Mouse (Mus musculus) limb, embryonic 14.5 days (tissue): ENCODE measurements around the gene Cdip1. TPM values are rescaled to one million over a fixed set of nuclear protein-coding genes. Genes with fewer than 3 reads are reported as not detected.

Experiments
- ATAC-seq: fragments of 200-750 bp; cut with Nextera tagmentation; 2 replicates; pipeline ENCODE4 v1.8.0; 2017; ENCODE audit warnings: low read depth, moderate number of reproducible peaks, moderate TSS enrichment; ENCODE audit not compliant: low FRiP score
- DNase-seq: peaks from one replicate; pipeline ENCODE4 v3.0.0-alpha.2; 2015; ENCODE audit warnings: low spot score
- H3K27ac ChIP-seq: fragments of 300-500 bp; sonication (generic); replicated peaks from 2 replicates; pipeline ENCODE4 v1.5.1; 2014; ENCODE audit warnings: low read depth, mild to moderate bottlenecking, low read length, moderate library complexity, mixed read lengths
- H3K27me3 ChIP-seq: fragments of 300-500 bp; sonication (generic); 2 replicates; pipeline ENCODE4 v1.6.1; 2014; ENCODE audit warnings: low read length, mixed read lengths; ENCODE audit not compliant: control insufficient read depth, insufficient read depth
- H3K36me3 ChIP-seq: fragments of 300-500 bp; sonication (generic); 2 replicates; pipeline ENCODE4 v1.6.1; 2014; ENCODE audit warnings: mild to moderate bottlenecking, low read length, moderate library complexity, mixed read lengths; ENCODE audit not compliant: control insufficient read depth, insufficient read depth
- H3K4me1 ChIP-seq: fragments of 300-500 bp; sonication (generic); 2 replicates; pipeline ENCODE4 v1.6.1; 2014; ENCODE audit warnings: antibody characterized with exemption, low read length, mixed read lengths; ENCODE audit not compliant: control insufficient read depth, insufficient read depth
- H3K4me2 ChIP-seq: fragments of 300-500 bp; sonication (generic); replicated peaks from 2 replicates; pipeline ENCODE4 v1.6.1; 2014; ENCODE audit warnings: low read depth, mild to moderate bottlenecking, low read length, moderate library complexity; ENCODE audit not compliant: severe bottlenecking
- H3K4me3 ChIP-seq: fragments of 300-500 bp; sonication (generic); replicated peaks from 2 replicates; pipeline ENCODE4 v1.5.1; 2014; ENCODE audit warnings: low read length
- H3K9ac ChIP-seq: fragments of 300-500 bp; sonication (generic); 2 replicates; pipeline ENCODE4 v1.6.1; 2014; ENCODE audit warnings: mild to moderate bottlenecking, low read depth, low read length, moderate library complexity; ENCODE audit not compliant: severe bottlenecking
- H3K9me3 ChIP-seq: fragments of 300-500 bp; sonication (generic); 2 replicates; pipeline ENCODE4 v1.6.1; 2016; ENCODE audit warnings: low read length; ENCODE audit not compliant: control insufficient read depth
- POLR2A ChIP-seq: fragments of 200-500 bp; IDR thresholded peaks from 2 replicates; pipeline ENCODE4 v1.8.0; 2012; ENCODE audit warnings: inconsistent platforms, mild to moderate bottlenecking, moderate library complexity, borderline replicate concordance; ENCODE audit not compliant: insufficient read depth, insufficient read length; ENCODE audit errors: extremely low read depth
- WGBS: fragments of 180-500 bp; shearing (Covaris S2); extraction: QIAGEN DNeasy Blood & Tissue Kit; methylation state at CpG from one replicate; pipeline ENCODE4 v1.1.7; 2014; 5-methylcytosine and 5-hydroxymethylcytosine counted together
- polyA plus RNA-seq, 2 experiments: library from polyadenylated mRNA; depleted of rRNA in 1 of 2; stranded (reverse) in 1 of 2; unstranded in 1 of 2; fragments of >200 nt; fragmentation: Nextera tagmentation in 1 of 2; extraction: Ambion mirVana in 1 of 2; gene quantifications; 2 replicates each; pipeline versions ENCODE4 v1.2.1 to v1.2.3; 2012 to 2014

Gene Cdip1
- polyA plus RNA-seq, 2 experiments = 81.2 to 84.8 TPM

DNA sequence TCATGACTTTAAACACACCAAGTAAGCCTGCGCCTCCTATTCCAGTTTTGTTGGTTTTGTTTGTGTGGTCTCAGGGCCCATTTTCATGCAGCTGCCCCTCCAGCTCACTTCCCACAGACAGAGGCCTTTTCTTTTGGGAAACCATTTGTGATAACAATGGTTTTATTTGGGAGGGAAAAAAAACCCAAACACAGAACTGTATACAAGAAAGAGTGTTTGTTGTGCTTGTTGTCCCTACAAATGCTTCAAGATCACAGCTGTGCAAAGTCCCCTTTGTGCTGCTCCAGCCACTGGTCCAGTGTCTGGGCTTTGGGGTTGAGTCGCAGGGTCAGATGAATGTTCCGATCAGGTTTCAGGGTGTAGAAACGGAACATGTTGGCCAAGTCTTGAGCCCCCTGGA, 78.9 kb downstream of the Cdip1 start:
- TF ChIP-seq POLR2A = no peak
- Histone ChIP-seq H3K4me2 (no peak overlapping the region), H3K27ac (no peak overlapping the region), H3K9ac (no peak overlapping the region), H3K9me3 (no peaks in the 10 kb centered on the region), H3K4me3 (no peak overlapping the region), H3K27me3 (no peaks in the 10 kb centered on the region), H3K36me3 (peaks cover 87% of the 10 kb centered on the region), H3K4me1 (no peaks in the 10 kb centered on the region)
- no peak for DNase-seq
- WGBS = 95% methylated on average over 4 of the region's 4 CpGs
- no peak for ATAC-seq

DNA sequence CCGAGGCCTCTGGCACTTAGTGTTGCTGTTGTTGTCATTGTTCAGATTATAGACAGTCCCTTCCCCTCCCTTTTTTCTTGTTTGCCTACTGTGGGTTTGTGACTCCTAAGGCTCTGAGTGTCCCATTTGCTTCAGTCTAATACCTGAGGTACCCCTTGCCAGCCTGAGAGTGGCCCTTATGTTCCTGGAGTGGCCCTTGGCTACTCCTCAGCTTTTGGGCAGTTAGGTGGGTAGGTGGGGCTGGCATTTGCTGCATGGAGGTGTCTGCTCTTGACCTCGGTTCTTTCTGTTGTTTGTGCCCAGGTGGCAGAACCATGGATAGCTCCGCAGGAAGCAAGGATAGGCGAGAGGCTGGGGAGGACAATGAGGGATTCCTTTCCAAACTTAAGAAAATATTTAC, 84.6 kb downstream of the Cdip1 start:
- H3K9ac ChIP-seq = no peak overlapping the region
- DNase-seq (no peak), ATAC-seq (no peak)
- H3K4me2 ChIP-seq = no peak overlapping the region
- H3K4me3 ChIP-seq = no peak overlapping the region
- no peaks in the 10 kb centered on the region for H3K4me1 ChIP-seq
- peaks cover 88% of the 10 kb centered on the region for H3K36me3 ChIP-seq
- no peak overlapping the region for H3K27ac ChIP-seq
- no peak for TF ChIP-seq POLR2A
- H3K27me3 ChIP-seq = no peaks in the 10 kb centered on the region
- 69% methylated on average over 4 of the region's 4 CpGs for WGBS
- H3K9me3 ChIP-seq = no peaks in the 10 kb centered on the region

DNA sequence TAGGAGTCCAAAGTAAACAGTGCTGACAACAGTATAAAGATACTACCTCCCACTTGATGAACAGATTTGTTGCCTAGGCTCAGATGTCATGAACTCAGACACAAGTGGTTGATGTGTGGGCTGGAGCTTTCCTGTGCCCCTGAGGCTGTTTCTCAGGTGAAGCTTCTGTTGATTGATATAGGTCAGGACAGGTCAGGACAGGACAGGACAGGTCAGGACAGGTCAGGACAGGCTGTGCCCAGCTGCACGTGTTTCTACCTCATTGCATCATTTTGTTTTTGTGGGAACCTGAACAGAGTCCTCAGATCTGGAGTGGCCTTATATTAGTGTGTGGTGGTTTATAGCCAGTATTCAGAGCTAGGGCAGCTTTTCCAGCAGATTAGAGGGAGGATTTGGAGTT, 87.4 kb downstream of the Cdip1 start:
- no peak overlapping the region for H3K4me3 ChIP-seq
- ATAC-seq (no peak), DNase-seq (no peak)
- 74% methylated on average over 1 of the region's 1 CpGs for WGBS
- peaks cover 95% of the 10 kb centered on the region for H3K36me3 ChIP-seq
- no peaks in the 10 kb centered on the region for H3K4me1 ChIP-seq
- no peak overlapping the region for H3K27ac ChIP-seq
- TF ChIP-seq POLR2A = no peak
- H3K4me2 ChIP-seq = no peak overlapping the region
- H3K9me3 ChIP-seq = no peaks in the 10 kb centered on the region
- no peaks in the 10 kb centered on the region for H3K27me3 ChIP-seq
- no peak overlapping the region for H3K9ac ChIP-seq

DNA sequence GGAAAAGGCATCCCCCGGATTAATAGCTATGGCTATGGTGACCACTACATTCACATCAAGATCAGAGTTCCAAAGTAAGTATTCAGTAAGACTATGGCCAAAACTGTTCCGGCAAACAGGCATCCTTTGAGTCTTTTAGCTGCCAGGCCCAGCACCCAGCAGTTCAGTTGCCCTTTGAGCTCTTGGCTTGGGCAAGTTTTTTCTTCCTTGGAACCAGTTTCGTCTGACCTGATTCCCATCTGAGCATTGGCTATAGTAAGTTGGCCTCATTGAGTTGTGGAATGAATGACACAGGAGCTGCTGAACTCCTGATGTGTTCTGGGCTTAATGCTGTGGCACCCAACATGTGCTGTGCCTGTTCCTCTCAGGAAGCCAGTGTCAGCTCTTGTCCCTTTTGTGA, 88.9 kb downstream of the Cdip1 start:
- WGBS = 89% methylated on average over 3 of the region's 3 CpGs
- no peaks in the 10 kb centered on the region for H3K4me1 ChIP-seq
- no peaks in the 10 kb centered on the region for H3K9me3 ChIP-seq
- H3K27ac ChIP-seq = no peak overlapping the region
- no peak for TF ChIP-seq POLR2A
- ATAC-seq = no peak
- H3K4me3 ChIP-seq = no peak overlapping the region
- no peak overlapping the region for H3K4me2 ChIP-seq
- peaks cover 94% of the 10 kb centered on the region for H3K36me3 ChIP-seq
- H3K27me3 ChIP-seq = no peaks in the 10 kb centered on the region
- H3K9ac ChIP-seq = no peak overlapping the region
- DNase-seq = no peak

Other genes starting within 250 kb of the Cdip1 start
- gene Srl, start 248.5 kb downstream of the Cdip1 start, polyA plus RNA-seq (2012; rRNA removed) = 40.7 and 44.2 TPM in 2 replicates
- gene Srl, start 248.5 kb downstream of the Cdip1 start, polyA plus RNA-seq (2014; fragmentation: Nextera tagmentation; extraction: Ambion mirVana) = 47.3 and 53.7 TPM in 2 replicates
- gene Tfap4, start 230.4 kb downstream of the Cdip1 start, polyA plus RNA-seq (2012; rRNA removed) = 29.9 and 31.5 TPM in 2 replicates
- 19.6 and 22.8 TPM in 2 replicates for gene Tfap4, start 230.4 kb downstream of the Cdip1 start, polyA plus RNA-seq (2014; fragmentation: Nextera tagmentation; extraction: Ambion mirVana)
- 83.8 and 110 TPM in 2 replicates for gene Glis2, start 195.6 kb downstream of the Cdip1 start, polyA plus RNA-seq (2012; rRNA removed)
- gene Glis2, start 195.6 kb downstream of the Cdip1 start, polyA plus RNA-seq (2014; fragmentation: Nextera tagmentation; extraction: Ambion mirVana) = 45.9 and 53.3 TPM in 2 replicates
- 72.7 and 80.1 TPM in 2 replicates for gene Pam16, start 165.3 kb downstream of the Cdip1 start, polyA plus RNA-seq (2012; rRNA removed)
- gene Pam16, start 165.3 kb downstream of the Cdip1 start, polyA plus RNA-seq (2014; fragmentation: Nextera tagmentation; extraction: Ambion mirVana) = 92.5 and 94.1 TPM in 2 replicates
- 75.7 and 117 TPM in 2 replicates for gene Vasn, start 150.4 kb downstream of the Cdip1 start, polyA plus RNA-seq (2012; rRNA removed)
- 35.7 and 36.8 TPM in 2 replicates for gene Vasn, start 150.4 kb downstream of the Cdip1 start, polyA plus RNA-seq (2014; fragmentation: Nextera tagmentation; extraction: Ambion mirVana)
- gene Dnaja3, start 150.3 kb downstream of the Cdip1 start, polyA plus RNA-seq (2012; rRNA removed) = 27.0 and 30.2 TPM in 2 replicates
- 52.4 and 54.7 TPM in 2 replicates for gene Dnaja3, start 150.3 kb downstream of the Cdip1 start, polyA plus RNA-seq (2014; fragmentation: Nextera tagmentation; extraction: Ambion mirVana)
- gene Coro7, start 110.5 kb downstream of the Cdip1 start, polyA plus RNA-seq (2012; rRNA removed) = 40.8 and 51.1 TPM in 2 replicates
- gene Coro7, start 110.5 kb downstream of the Cdip1 start, polyA plus RNA-seq (2014; fragmentation: Nextera tagmentation; extraction: Ambion mirVana) = 15.0 and 16.0 TPM in 2 replicates
- gene Nmral1, start 70.9 kb downstream of the Cdip1 start, polyA plus RNA-seq (2012; rRNA removed) = 64.3 and 71.5 TPM in 2 replicates
- gene Nmral1, start 70.9 kb downstream of the Cdip1 start, polyA plus RNA-seq (2014; fragmentation: Nextera tagmentation; extraction: Ambion mirVana) = 70.9 and 82.0 TPM in 2 replicates
- gene Hmox2, start 63.9 kb downstream of the Cdip1 start, polyA plus RNA-seq (2012; rRNA removed) = 56.0 and 63.1 TPM in 2 replicates
- 96.6 and 106 TPM in 2 replicates for gene Hmox2, start 63.9 kb downstream of the Cdip1 start, polyA plus RNA-seq (2014; fragmentation: Nextera tagmentation; extraction: Ambion mirVana)
- gene 4930562C15Rik, start 45.1 kb upstream of the Cdip1 start, polyA plus RNA-seq (2012; rRNA removed) = not detected in 2 replicates
- gene 4930562C15Rik, start 45.1 kb upstream of the Cdip1 start, polyA plus RNA-seq (2014; fragmentation: Nextera tagmentation; extraction: Ambion mirVana) = 0.37 and 0.70 TPM in 2 replicates
- gene Ubald1, start 90.0 kb upstream of the Cdip1 start, polyA plus RNA-seq (2012; rRNA removed) = 32.5 and 42.3 TPM in 2 replicates
- gene Ubald1, start 90.0 kb upstream of the Cdip1 start, polyA plus RNA-seq (2014; fragmentation: Nextera tagmentation; extraction: Ambion mirVana) = 42.0 and 44.3 TPM in 2 replicates
- 101 and 132 TPM in 2 replicates for gene Mgrn1, start 96.0 kb upstream of the Cdip1 start, polyA plus RNA-seq (2012; rRNA removed)
- gene Mgrn1, start 96.0 kb upstream of the Cdip1 start, polyA plus RNA-seq (2014; fragmentation: Nextera tagmentation; extraction: Ambion mirVana) = 87.7 and 92.7 TPM in 2 replicates
- gene Nudt16l1, start 148.5 kb upstream of the Cdip1 start, polyA plus RNA-seq (2012; rRNA removed) = 127 and 140 TPM in 2 replicates
- 172 and 178 TPM in 2 replicates for gene Nudt16l1, start 148.5 kb upstream of the Cdip1 start, polyA plus RNA-seq (2014; fragmentation: Nextera tagmentation; extraction: Ambion mirVana)
- gene Anks3, start 173.9 kb upstream of the Cdip1 start, polyA plus RNA-seq (2012; rRNA removed) = 106 and 108 TPM in 2 replicates
- gene Anks3, start 173.9 kb upstream of the Cdip1 start, polyA plus RNA-seq (2014; fragmentation: Nextera tagmentation; extraction: Ambion mirVana) = 59.3 and 67.9 TPM in 2 replicates
- 0.04 and 0.05 TPM in 2 replicates for gene Sept12, start 207.6 kb upstream of the Cdip1 start, polyA plus RNA-seq (2012; rRNA removed)
- not detected in 2 replicates for gene Sept12, start 207.6 kb upstream of the Cdip1 start, polyA plus RNA-seq (2014; fragmentation: Nextera tagmentation; extraction: Ambion mirVana)
- gene Smim22, start 217.0 kb upstream of the Cdip1 start, polyA plus RNA-seq (2012; rRNA removed) = 2.9 and 3.5 TPM in 2 replicates
- gene Smim22, start 217.0 kb upstream of the Cdip1 start, polyA plus RNA-seq (2014; fragmentation: Nextera tagmentation; extraction: Ambion mirVana) = 4.2 and 4.5 TPM in 2 replicates
- 64.5 and 81.5 TPM in 2 replicates for gene Rogdi, start 223.3 kb upstream of the Cdip1 start, polyA plus RNA-seq (2012; rRNA removed)
- gene Rogdi, start 223.3 kb upstream of the Cdip1 start, polyA plus RNA-seq (2014; fragmentation: Nextera tagmentation; extraction: Ambion mirVana) = 50.1 and 56.7 TPM in 2 replicates